Mouse (Mus musculus) B cell, adult 62 days (primary cell): ENCODE measurements around the gene Agtr1b. TPM values are rescaled to one million over a fixed set of nuclear protein-coding genes. Genes with fewer than 3 reads are reported as not detected.

ENCODE experiments used
- total RNA-seq: library from RNA; stranded (reverse); gene quantifications from 4 replicates; pipeline ENCODE4 v1.2.4, GENCODE M21; 2023

Gene Agtr1b
- total RNA-seq = not detected in 4 replicates

GRCm38 (mm10) chr3:20366558-20367522, at the start of gene Agtr1b:
Agtr1b (minus strand) TSS chr3:20367177.

GRCm38 (mm10) chr3:20275633-20276032, 91.3 kb downstream of the Agtr1b start, which contains the start of gene Cpb1:
Cpb1 (minus strand) TSS chr3:20275733.

Other genes starting within 250 kb of the Agtr1b start
- 21.3 to 24.2 TPM (median 23.4 TPM) in 4 replicates for gene Gyg, start 211.9 kb downstream of the Agtr1b start, total RNA-seq
- 0.50 TPM in 1 of 4 replicates, not detected in the others for gene Cpa3, start 125.0 kb downstream of the Agtr1b start, total RNA-seq
- not detected in 4 replicates for gene Cpb1, start 91.4 kb downstream of the Agtr1b start, total RNA-seq